Mouse (Mus musculus) spleen, postnatal 36 days (tissue): ENCODE data around the gene Tnni3k.
"Not testable (repeated sequence)": the region's sequence is repeated elsewhere in the genome, so short reads cannot be mapped to it uniquely, and the experiment has no call there.

Experiments
- DNase-seq, 2 experiments: peaks; one replicate each; pipeline ENCODE4 v3.0.0; 2022; ENCODE audit warnings: low spot score in 2 of 2, mixed read lengths in 1 of 2

Gene Tnni3k

DNA sequence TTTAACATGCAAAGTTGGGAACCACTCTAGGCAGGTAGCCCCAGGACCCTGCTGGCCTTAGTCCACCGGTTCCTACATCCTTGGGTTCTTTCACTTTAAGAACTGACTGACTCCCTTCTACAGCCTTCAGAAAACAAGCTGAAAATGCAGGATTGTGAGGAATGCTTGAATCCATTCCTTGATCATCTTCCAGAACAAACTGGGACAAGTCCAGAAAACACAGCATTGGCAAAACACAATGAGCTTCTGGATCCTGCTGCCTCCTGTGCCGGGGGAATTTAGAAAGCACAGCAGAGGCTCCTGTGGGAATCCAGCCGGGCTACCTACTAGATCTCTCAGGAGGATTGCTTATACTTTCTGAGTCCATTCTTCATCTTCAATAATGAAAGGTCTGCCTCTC, 229.5 kb downstream of the Tnni3k start:
- no peak for DNase-seq

DNA sequence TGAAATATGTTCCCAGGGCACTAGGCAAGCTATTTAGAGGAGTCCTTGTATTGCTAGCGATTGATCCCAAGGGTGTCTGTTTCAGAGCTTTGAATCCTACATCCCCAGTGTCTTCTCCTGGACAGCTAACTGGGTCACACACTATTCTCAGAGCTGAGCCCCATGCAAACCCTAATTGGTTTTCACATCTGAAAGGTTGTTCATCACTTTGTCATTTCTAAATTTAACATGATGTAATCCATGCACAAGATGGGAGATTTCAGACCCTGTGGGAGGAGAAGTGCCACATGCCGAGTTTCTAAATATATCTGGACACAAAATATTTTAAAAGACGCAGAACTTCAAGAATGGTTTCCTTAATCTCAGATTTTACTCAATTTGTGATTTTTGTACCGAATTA, 230.5 kb downstream of the Tnni3k start:
- DNase-seq = no peak

DNA sequence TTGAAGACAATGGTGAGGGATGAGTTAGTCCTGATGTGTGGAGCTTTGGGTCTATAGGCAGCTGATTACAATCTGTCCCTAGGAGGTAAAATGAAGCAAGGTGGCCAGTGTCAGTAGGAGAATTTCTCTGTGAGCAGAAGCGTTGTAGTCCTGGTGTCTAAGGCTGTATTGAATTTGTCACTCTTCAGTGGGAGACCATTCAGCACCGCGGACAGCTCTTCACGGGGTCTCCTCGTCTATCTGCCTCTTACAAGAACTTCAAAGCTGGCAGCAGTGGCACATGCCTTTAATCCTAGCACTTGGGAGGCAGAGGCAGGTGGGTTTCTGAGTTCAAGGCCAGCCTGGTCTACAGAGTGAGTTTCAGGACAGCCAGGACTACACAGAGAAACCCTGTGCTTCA, 235.5 kb downstream of the Tnni3k start:
- DNase-seq = not testable (repeated sequence)

DNA sequence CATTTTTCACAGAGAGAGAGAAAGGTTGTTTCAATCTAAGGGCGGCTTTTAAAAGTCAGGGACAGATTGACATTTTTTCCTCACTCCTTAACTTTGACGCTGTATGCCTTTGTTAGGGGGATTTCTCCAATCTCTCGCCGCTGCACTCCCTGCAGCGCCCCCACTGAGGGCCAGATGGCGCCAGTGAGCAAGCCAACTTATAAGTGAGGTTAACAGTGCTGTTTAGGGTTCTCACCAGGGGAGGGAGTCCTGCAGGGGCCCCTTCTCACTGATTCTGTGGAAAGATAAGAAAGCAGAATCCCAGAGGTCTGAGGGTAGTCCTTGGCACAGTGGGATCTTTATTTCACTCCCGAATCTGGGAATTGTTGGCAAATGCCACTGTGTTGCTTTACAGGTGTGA, 237.5 kb downstream of the Tnni3k start:
- DNase-seq = no peak

DNA sequence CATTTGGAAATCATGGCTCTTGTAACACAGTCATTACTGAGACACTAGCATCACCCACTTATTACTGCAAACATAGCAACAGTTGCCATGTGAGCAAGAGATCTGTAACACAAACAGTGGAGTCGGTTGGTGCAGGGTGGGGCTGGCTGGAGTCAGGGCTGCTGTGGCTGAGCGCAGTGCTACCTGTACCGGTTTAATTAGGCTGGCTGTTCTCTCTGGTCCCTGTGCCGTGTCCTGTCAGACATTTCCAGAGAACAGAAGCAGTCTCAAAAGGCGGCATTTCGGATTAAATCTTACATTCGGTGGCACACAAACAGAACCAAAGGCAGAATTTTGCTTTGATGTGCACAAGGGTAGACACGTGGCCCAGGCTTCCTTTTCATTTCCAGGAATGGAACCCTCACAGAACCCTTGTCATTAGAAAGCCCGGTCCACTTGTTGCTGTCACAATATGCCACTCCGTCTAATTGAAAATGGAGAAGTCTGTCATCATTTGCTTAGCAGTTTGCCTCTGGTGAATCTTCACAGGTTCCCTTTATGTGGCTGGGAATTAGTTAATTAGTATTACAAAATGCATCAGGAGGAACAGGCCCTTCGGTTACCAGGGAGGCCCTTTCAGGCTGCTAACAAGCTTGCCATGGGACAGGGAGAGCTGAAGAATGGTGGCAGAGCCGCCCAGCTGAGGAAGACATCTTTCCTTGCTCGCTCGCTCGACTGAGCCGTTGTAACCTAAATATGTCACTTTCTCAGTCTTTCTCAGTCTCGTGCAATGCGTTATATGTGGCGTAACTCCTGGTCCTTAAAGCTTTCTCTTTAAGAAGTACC, 238.2 kb downstream of the Tnni3k start:
- DNase-seq = no peak

DNA sequence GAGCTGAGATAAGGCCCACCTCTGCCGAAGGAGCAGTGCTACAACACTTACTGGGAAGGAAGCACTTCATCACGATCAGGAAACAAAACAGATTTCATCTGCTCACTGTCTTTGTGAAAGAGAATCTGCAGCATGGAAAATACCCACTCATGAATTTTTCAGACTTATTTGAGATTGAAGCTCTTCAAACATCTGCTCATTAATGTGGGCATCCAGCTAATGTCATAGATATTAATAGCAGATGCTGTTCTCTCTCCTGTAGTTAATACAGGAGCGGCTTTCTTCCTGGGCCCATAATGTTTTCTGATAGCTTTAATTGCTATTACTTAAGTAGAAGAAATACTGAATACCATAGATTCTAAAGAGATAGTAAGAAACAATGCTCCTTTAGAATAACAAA, 239.0 kb downstream of the Tnni3k start:
- no peak for DNase-seq

DNA sequence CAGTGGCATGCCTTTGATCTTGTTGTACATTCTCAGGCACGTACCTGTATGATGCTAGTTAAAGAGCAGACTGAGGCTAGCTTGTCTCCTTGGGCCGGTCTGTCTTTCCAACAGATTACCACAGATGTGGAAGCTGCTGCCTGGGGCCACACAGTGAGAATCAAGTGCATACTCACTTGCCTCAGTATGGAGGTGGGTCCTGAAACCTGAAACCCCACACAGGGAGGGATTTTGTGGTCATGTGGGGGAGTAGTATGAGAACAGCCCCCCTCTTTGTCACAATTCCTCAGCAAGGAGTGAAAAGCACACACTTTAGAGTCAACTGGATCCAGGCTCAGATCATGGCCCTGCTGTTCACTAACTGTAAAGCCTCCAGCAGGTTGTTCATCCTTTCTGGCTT, 239.6 kb downstream of the Tnni3k start:
- no peak for DNase-seq

DNA sequence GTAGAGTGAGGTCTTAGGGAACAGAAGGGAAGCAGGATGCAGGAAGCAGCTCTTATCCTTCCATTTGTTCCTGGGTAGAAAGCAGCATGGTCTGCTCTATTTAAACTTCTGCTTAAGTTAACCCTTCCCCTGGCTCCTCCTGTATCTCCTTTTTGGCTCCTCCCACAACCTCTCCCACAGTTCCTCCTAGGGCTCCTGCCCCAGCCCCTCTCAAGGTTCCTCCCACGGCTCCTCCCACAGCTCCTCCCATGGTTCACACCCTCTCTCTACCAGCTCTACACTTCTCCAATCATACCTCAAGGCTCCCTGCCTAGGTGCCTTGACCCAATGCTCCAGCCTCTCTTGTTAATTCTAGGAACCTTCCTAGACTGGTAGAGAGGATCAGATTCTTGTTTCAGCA, 242.3 kb downstream of the Tnni3k start:
- DNase-seq = no peak

DNA sequence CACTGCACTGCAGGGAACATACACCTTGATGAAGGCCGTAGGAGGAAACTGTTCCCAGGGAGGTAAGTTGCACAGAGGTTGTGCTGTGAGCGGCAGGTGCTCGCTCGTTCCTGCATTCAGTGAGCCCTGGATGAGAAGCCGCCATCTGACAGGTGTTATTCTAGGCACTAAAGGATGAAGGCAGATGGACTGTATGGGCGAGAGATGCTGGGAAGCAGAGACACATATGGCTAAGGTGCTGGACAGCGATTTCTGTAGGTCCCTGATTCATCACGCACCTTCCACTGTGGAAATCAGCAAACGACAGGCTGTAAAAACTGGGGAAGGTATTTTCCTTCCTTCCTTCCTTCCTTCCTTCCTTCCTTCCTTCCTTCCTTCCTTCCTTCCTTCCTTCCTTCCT, 243.4 kb downstream of the Tnni3k start:
- no peak for DNase-seq

DNA sequence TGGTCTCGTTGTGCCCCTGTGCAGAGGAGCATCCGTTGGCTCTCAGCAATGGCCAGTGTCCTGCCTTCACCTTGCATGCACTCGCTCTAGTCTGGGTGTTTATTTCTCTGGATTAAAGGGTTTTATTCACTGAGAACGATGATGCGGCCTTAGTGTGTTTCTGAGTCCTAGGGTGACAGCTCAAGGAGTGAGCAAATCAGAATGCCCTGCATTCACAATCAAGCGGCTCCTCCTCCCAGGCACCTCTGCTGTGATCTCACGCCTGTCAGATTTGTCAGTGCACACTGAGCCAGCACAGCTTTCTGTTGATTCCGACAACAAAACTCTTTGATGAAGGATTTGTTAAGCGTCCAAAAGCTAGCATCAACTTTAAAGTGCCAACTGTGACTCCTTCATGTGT, 243.9 kb downstream of the Tnni3k start:
- DNase-seq = no peak

DNA sequence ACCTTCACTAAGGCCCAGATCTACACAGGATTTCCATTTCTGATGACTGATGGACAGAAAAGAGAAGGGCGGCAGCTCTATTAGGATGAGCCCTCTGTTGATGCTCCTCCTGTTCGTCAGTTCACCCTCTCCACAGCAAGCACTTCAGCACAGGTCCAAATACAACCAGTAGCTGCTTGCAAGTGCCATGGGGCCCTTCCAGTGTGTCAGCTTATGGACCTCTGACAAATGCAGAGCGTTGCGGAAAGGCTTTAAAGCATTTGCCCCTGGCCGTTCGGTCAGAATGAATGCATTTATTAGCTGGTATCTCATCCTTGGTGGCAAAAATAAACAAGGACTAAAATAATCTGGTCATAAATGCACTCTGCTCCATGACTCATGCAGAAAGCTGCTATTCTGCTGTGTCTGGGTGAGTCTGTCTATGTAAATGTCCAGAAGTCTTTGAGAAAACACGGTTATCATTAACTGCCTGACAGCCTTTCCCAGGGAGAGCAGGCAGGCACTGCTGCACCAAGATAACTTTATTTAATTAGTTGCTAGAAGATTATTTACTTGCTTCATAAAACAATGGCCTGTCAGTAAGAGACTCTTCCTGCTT, 244.8 kb downstream of the Tnni3k start:
- DNase-seq = no peak

DNA sequence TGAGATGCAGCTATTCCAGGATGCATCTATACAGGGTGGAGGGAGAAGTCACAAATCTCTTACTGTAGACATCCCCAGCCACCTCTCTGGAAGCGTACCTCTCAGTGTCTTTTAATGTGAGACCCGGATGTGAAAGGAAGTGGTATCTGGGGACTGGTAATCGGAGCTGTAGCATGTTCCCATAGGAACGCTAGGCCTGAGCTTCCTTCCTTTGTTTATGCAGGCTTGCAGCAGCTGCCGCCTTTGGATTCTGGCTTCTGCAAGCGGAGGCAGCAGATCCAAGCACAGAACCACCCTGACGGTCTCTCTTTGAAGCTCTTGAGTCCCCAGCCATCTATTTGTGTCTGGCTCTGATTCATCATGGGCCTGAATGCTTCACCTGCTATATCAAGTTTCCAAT, 248.6 kb downstream of the Tnni3k start:
- DNase-seq = no peak

DNA sequence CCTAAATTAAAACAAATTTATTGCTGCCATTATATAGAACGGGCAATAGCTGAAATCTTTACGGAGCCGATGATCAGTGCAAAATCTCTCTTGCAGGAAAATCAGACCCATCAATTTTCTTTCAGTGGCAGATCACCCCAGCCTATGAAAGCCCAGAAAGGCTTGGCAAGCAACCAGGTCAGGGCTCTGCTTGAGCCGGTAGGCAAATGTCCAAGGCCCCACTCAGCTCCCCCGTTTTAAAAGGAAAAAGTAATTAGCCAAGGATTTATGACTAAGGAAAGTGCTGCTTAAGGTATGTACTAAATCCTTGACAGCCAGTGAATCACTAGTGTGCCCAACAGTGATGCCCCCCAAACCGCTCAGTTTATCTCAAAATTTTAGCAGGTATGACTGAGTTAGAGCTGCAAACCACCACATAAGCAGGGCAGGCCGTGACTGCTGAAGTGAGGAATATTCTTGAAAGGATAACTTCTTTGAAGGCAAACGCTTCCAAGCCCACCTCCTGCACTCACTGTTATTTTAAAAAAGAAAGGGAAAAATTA, 254.2 kb downstream of the Tnni3k start:
- no peak for DNase-seq

DNA sequence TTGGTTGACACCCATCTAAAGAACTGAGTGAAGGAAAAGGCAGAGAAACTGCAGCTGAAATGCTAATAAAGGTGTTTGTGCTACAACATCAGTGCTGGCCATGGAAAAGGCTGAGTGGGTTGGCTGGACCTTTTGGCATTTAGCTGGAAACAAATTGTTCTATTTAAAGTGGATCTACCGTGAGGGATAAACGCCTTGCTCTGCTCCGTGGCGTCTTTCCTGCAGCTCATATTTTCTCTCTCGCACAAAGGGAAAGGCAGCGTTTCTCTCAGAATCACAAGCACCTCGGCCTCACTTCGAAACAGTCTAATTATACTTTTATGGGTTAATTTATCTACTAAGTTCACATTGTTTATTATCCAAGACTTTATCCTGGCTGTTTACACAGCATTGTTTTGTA, 254.8 kb downstream of the Tnni3k start:
- DNase-seq = no peak

DNA sequence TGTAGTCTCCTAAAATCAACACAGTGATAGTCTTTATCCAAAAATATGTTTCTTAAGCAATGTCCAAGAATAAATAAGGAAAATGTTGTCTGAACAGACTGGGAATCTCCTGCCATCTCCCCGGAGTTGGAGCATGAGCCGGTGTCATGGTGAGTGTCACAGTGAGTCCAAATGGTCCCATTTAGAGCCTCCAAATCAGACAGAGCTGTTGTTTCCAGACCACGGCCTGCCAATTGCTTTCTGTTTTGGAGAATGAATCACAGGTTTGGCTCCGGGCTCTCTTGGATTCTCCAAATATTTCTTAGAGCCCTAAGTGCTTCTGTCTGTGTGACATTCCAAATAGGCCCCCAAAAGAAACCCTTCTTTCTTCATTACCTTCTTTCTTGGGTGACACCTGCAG, 256.4 kb downstream of the Tnni3k start:
- DNase-seq = no peak

DNA sequence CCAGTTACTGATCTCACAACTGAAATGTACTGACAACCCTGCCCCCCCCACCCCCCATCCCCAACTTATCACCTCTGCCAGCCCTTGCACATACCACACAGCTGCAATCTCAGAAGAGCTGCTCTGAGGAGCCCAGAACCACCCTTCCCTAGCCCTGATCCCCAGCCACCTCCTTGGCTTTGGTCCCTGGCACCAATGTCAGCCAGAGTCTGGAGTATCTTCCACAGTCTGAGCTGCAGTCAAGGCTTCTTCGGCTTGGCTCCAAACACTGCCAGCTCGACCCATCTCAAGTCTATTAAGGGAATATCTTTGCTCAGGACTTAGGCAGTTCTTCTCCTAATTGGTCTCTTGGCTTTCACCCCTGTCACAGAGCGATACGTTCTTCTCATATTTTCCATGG, 261.6 kb downstream of the Tnni3k start:
- DNase-seq = no peak

DNA sequence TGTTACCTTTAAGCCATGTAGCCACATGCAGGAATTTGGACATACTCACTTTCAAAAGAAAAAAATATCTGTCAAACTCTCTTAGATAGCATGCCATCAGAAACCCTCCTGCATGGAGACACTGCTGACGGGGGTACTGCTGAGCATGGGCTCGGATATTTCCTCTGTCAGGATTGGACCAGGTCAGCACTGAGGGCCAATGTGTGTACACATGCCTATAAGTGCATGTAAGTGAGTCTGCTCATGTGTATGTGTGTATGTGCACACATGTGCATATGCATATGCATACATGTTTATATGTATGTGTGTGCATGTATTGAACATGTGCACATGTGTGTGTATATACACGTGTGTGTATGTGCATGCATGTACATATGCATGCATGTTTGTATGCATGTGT, 267.6 kb downstream of the Tnni3k start:
- DNase-seq = no peak

DNA sequence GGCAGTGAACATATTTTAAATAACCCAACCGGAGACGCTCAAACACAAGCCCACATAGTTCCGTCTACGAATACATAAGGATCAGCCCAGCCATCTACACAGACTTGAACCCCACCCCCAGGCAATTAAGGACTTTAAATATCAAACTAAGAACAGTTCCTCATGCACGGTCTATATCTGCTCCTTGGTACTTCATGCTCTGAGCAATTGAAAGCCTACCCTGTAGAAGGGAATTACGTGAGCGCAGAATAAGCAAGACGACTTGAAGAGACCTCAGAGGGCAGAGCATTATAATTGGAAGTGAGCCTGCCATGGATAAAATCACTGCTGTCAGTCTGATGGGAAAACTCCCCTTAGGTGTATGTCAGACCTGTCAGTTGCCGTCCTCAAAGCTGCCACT, 268.9 kb downstream of the Tnni3k start:
- no peak for DNase-seq

DNA sequence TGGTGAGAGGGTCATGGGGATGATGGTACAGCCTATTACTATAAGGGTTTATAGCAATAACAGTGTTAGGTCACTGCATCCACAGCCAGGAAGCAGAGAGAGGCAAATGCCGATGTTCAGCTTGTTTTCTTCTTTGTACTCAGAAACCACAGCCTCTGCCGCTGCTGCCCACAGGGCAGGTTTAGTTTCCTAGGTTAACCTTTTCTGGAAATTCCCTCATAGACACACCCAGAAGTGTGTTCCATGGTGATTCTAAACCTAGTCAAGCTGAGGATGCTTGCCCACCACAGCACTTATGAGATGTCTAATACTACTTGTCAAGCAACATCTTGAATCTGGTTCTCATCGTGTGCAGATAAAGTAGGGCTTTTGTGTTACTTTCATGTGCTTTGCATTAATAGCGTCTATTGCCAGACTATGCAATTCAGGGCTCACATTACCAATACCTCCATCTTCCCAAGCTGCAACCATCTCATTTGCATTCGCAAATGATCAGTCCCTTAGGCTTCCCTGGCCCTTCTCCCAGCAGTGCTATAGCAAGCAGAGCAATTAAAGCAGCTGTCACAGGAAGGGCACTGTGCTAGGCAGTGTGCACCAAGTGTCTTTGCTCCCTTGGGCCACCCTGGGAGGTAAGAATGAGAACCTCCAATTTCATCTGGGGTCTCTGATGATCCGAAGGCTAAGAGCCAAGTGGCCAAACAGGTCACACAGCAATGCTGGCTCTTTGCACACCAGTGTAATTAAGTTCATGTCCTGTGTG, 276.2 kb downstream of the Tnni3k start:
- DNase-seq = no peak

DNA sequence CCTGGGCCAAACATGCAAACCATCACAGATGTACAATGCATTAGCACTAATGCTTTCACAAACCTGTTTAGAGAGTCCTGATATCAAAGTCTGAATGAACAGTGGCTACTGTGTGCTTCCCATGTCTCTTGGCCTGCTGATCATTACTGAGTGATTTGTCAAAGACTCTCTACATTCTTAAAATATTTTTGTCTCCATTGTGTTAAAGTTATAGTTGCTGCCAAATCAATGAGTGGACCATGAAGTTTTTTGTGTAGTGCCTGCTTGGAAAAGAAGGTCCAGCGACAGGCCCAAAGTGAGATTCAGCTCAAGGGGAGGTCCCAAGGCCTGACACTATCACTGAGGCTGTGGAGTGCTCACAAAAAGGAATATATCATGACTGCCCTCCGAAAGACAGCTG, 283.6 kb downstream of the Tnni3k start:
- no peak for DNase-seq

DNA sequence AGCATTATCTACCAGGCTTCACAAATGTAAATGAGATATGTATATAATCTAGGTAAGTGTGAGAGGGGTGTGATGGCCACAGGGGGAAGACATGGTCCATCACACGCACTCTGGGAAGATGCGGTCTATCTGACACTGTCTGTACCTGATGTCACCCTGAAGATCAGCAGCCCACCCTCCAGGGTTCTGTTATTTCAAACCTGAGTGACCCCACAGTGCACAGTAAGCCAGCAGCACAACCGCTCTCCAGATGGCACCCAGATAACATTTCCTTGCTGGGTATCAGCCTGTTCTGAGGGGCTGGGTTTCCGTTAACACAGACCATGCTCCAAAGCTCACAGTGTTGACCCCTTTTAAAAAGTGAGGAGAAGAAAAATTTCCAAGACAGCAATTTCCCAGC, 288.9 kb downstream of the Tnni3k start:
- DNase-seq = no peak

DNA sequence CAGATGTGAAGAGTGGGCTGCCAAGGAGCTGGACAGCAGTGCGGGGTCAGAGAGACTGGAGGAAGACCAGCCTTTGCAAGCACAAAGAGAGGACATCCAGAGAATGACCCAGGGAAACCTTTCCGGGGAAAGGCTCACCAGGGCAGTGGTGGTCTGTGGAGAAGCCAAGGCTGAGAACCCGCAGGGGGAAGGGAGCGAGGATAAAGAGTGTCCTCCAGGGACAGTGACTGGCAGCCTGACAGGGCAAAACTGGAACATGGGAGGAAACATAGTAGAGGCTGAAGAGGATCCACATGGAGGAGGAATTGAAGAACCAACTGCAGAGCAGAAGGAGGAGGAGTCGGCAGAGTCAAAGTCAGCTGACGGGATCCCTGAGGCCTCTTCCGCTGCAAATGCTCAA, 291.1 kb downstream of the Tnni3k start:
- no peak for DNase-seq

DNA sequence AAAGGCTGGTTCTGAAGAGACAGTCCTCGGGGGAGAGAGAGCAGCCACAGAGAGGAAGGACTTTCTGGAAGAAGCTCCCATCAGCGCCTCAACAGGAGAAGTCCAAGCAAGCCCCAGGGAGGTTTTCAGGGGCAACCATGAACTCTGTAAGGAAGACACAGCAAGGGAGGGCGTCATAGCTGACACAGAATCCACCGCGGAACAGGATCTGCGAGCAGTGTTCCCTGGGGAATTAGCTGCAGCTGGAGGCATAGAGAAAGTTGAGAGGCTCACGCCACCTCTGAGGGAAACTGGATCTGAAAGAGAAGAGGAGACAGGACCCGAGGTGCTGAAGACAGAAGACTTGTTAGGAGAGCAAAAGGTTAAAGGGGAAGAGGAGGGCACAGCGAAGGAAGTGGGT, 291.8 kb downstream of the Tnni3k start:
- DNase-seq = no peak
